Mouse (Mus musculus): Measurements from ENCODE around the gene Ddx21. TPM values are rescaled to one million over a fixed set of nuclear protein-coding genes. Genes with fewer than 3 reads are reported as not detected.

Gene Ddx21
- 39.3 TPM for polyA plus RNA-seq (2014; fragmentation: Illumina TruSeq; extraction: RNeasy Lipid Tissue Mini Kit (QIAGEN cat#74804); ENCODE audit: low replicate concordance)

DNA sequence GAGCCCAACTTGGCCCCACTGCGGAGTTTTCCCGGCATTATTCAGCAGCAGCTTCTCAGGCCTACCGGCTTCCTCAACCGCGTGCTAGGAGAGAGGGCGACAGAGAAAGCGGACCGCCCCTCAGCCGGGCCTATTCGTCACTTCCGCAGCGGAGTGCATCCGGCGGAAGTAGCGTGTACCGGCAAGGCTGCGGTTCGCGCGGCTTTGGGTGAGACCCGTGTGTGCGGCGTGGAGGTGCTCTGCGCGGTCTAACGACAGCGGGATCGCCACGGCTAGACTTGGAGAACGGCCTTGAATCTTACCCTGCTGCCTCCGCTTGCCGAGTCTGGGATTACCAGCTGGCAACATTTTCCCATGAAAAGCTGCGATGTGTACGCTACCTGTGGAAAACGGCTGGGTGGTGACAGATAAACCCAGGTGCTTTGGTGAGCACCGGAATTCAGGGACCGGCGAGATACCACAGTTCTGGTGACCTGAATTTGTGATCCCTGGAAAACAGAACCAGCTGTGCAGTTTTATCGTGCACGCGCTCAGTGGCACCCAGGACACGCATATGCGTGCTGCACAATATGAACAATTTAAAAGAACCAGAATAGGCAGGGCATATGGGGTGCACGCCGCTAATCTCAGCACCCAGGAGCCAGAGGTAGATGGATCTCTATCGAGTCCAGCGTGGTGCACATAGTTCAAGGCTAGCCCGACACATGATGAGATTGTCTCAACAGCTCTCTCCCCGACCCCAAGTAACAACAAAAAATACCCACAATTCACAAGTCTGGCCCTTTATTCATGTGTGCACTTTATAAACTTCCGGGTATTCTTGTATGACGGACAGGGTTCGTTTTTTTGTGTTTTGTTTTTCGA lies at the start of gene Ddx21:
Gene Ddx21 (minus strand): TSS at position 105 of the 864 bp plus-strand sequence.

GRCm38 (mm10) chr10:62650881-62651810 lies 49.1 kb upstream of the Ddx21 start, which contains the start of gene Ddx50:
Gene Ddx50 (minus strand): TSS chr10:62651218.

GRCm38 (mm10) chr10:62578338-62579100 lies 23.6 kb downstream of the Ddx21 start, which contains the start of gene Kif1bp:
Gene Kif1bp (minus strand): TSS chr10:62578457.

Other genes with a start within 250 kb of the Ddx21 start
- 0.71 TPM for gene Hk1, start 222.4 kb downstream of the Ddx21 start, polyA plus RNA-seq (2014; fragmentation: Illumina TruSeq; extraction: RNeasy Lipid Tissue Mini Kit (QIAGEN cat#74804); ENCODE audit: low replicate concordance)
- 8.1 TPM for gene Hkdc1, start 179.8 kb downstream of the Ddx21 start, polyA plus RNA-seq (2014; fragmentation: Illumina TruSeq; extraction: RNeasy Lipid Tissue Mini Kit (QIAGEN cat#74804); ENCODE audit: low replicate concordance)
- gene 4930507D05Rik, start 152.8 kb downstream of the Ddx21 start, polyA plus RNA-seq (2014; fragmentation: Illumina TruSeq; extraction: RNeasy Lipid Tissue Mini Kit (QIAGEN cat#74804); ENCODE audit: low replicate concordance): not detected
- gene Supv3l1, start 152.5 kb downstream of the Ddx21 start, polyA plus RNA-seq (2014; fragmentation: Illumina TruSeq; extraction: RNeasy Lipid Tissue Mini Kit (QIAGEN cat#74804); ENCODE audit: low replicate concordance): 15.0 TPM
- gene Vps26a, start 115.5 kb downstream of the Ddx21 start, polyA plus RNA-seq (2014; fragmentation: Illumina TruSeq; extraction: RNeasy Lipid Tissue Mini Kit (QIAGEN cat#74804); ENCODE audit: low replicate concordance): 176 TPM
- 194 TPM for gene Srgn, start 74.8 kb downstream of the Ddx21 start, polyA plus RNA-seq (2014; fragmentation: Illumina TruSeq; extraction: RNeasy Lipid Tissue Mini Kit (QIAGEN cat#74804); ENCODE audit: low replicate concordance)
- gene Kif1bp, start 23.8 kb downstream of the Ddx21 start, polyA plus RNA-seq (2014; fragmentation: Illumina TruSeq; extraction: RNeasy Lipid Tissue Mini Kit (QIAGEN cat#74804); ENCODE audit: low replicate concordance): 14.0 TPM
- gene Ddx50, start 48.9 kb upstream of the Ddx21 start, polyA plus RNA-seq (2014; fragmentation: Illumina TruSeq; extraction: RNeasy Lipid Tissue Mini Kit (QIAGEN cat#74804); ENCODE audit: low replicate concordance): 182 TPM
- 0.89 TPM for gene Stox1, start 123.8 kb upstream of the Ddx21 start, polyA plus RNA-seq (2014; fragmentation: Illumina TruSeq; extraction: RNeasy Lipid Tissue Mini Kit (QIAGEN cat#74804); ENCODE audit: low replicate concordance)
- gene Ccar1, start 190.0 kb upstream of the Ddx21 start, polyA plus RNA-seq (2014; fragmentation: Illumina TruSeq; extraction: RNeasy Lipid Tissue Mini Kit (QIAGEN cat#74804); ENCODE audit: low replicate concordance): 192 TPM